Mouse (Mus musculus) midbrain, embryonic 11.5 days (tissue): ENCODE data around the gene Tent4b. TPM values are rescaled to one million over a fixed set of nuclear protein-coding genes. Genes with fewer than 3 reads are reported as not detected.
A peak's percentile ranks its signal among the peaks of the same experiment; 100 is the strongest.

Experiments
- ATAC-seq: fragments of 200-750 bp; cut with Nextera tagmentation; 2 replicates; pipeline ENCODE4 v1.8.0; 2017; ENCODE audit warnings: moderate TSS enrichment, moderate library complexity; ENCODE audit not compliant: low FRiP score
- DNase-seq: peaks from one replicate; pipeline ENCODE4 v3.0.0; 2015; ENCODE audit warnings: low spot score; ENCODE audit errors: missing footprints
- H3K27ac ChIP-seq: fragments of 300-500 bp; sonication (generic); 2 replicates; pipeline ENCODE4 v1.5.1; 2014; ENCODE audit warnings: low read depth, low read length
- H3K27me3 ChIP-seq: fragments of 300-500 bp; sonication (generic); 2 replicates; pipeline ENCODE4 v1.6.1; 2014; ENCODE audit warnings: mild to moderate bottlenecking, low read length, moderate library complexity, mixed read lengths; ENCODE audit not compliant: control insufficient read depth, insufficient read depth
- H3K36me3 ChIP-seq: fragments of 300-500 bp; sonication (generic); 2 replicates; pipeline ENCODE4 v1.6.1; 2014; ENCODE audit warnings: mild to moderate bottlenecking, low read length, moderate library complexity, mixed read lengths; ENCODE audit not compliant: control insufficient read depth, insufficient read depth
- H3K4me1 ChIP-seq: fragments of 300-500 bp; sonication (generic); 2 replicates; pipeline ENCODE4 v1.6.1; 2014; ENCODE audit warnings: low read length; ENCODE audit not compliant: control insufficient read depth, insufficient read depth
- H3K4me2 ChIP-seq: fragments of 300-500 bp; sonication (generic); 2 replicates; pipeline ENCODE4 v1.6.1; 2014; ENCODE audit warnings: mild to moderate bottlenecking, moderate library complexity
- H3K4me3 ChIP-seq: fragments of 300-500 bp; sonication (generic); 2 replicates; pipeline ENCODE4 v1.5.1; 2014; ENCODE audit warnings: low read depth, low read length
- H3K9ac ChIP-seq: fragments of 300-500 bp; sonication (generic); 2 replicates; pipeline ENCODE4 v1.6.1; 2014; ENCODE audit warnings: low read length
- H3K9me3 ChIP-seq: fragments of 300-500 bp; sonication (generic); 2 replicates; pipeline ENCODE4 v1.6.1; 2016; ENCODE audit warnings: low read length; ENCODE audit not compliant: control insufficient read depth
- WGBS: fragments of 180-500 bp; shearing (Covaris S2); extraction: QIAGEN DNeasy Blood & Tissue Kit; methylation state at CpG from one replicate; pipeline ENCODE4 v1.1.7; 2014; 5-methylcytosine and 5-hydroxymethylcytosine counted together
- polyA plus RNA-seq: library from polyadenylated mRNA; unstranded; fragments of >200 nt; fragmentation: Nextera tagmentation; extraction: Ambion mirVana; gene quantifications from 2 replicates; pipeline ENCODE4 v1.2.1, GENCODE M21; 2014

Tent4b gene
- polyA plus RNA-seq, 1 experiment from 2014 or later = 12.5 TPM

GRCm38 (mm10) chr8:88266801-88267403 is 67.9 kb downstream of the Tent4b start:
- Histone ChIP-seq H3K4me2 (no peak overlapping the region), H3K4me1 (no peaks in the 10 kb centered on the region; the same call in 1 of the 2 replicates), H3K27me3 (peaks cover 2% of the 10 kb centered on the region; the same call in 1 of the 2 replicates), H3K36me3 (no peaks in the 10 kb centered on the region), H3K9me3 (no peaks in the 10 kb centered on the region), H3K9ac (no peak overlapping the region), H3K27ac (no peak overlapping the region), H3K4me3 (no peak overlapping the region)
- WGBS = 93% methylated on average over 14 of the region's 14 CpGs
- no peak for DNase-seq
- ATAC-seq = no peak

DNA sequence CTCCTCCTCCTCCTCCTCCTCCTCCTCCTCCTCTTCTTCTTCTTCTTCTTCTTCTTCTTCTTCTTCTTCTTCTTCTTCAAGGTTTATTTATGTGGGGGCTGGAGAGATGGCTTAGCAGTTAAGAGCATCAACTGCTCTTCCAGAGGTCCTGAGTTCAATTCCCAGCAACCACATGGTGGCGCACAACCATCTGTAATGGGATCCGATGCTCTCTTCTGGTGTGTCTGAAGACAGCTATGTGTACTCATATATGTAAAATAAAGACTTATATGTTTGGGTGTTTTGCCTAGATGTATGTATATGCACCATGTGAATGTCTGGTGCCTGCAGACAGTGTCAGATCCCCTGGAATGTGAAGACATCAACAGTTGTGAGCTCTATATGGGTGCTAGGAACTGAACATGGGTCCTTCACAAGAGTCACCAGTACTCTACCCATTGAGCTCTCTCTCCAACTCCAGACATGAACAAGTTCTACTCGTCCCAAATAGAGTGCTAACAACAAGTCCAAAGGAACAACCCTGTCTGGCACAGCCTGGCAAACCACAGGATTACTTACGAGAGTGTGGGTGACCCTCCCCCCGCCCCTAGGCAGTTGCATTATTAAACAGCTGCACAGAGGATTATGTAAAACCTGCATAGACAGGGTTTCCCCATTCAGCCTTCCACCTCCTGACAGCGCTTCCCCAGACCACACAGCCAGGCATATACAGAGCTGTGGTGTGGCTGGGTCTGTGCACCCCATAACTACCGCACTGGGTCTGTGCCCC is 70.3 kb downstream of the Tent4b start:
- DNase-seq (no peak), ATAC-seq (0 out of 2 replicates have a peak, but pooled peaks have one; percentile 27)
- peaks cover 11% of the 10 kb centered on the region for H3K4me1 ChIP-seq
- H3K36me3 ChIP-seq = no peaks in the 10 kb centered on the region
- H3K4me2 ChIP-seq = no peak overlapping the region
- peaks cover 15% of the 10 kb centered on the region for H3K27me3 ChIP-seq
- 68% methylated on average over 7 of the region's 7 CpGs for WGBS
- H3K27ac ChIP-seq = no peak overlapping the region
- H3K9ac ChIP-seq = no peak overlapping the region
- H3K4me3 ChIP-seq = no peak overlapping the region
- H3K9me3 ChIP-seq = no peaks in the 10 kb centered on the region

GRCm38 (mm10) chr8:88270086-88270485 is 71.1 kb downstream of the Tent4b start:
- Histone ChIP-seq H3K27me3 (peaks cover 15% of the 10 kb centered on the region), H3K36me3 (no peaks in the 10 kb centered on the region), H3K4me2 (no peak overlapping the region), H3K4me1 (peaks cover 11% of the 10 kb centered on the region), H3K9ac (no peak overlapping the region), H3K4me3 (no peak overlapping the region), H3K9me3 (no peaks in the 10 kb centered on the region), H3K27ac (no peak overlapping the region)
- 74% methylated on average over 3 of the region's 3 CpGs for WGBS
- no peak for DNase-seq
- ATAC-seq = no peak

DNA sequence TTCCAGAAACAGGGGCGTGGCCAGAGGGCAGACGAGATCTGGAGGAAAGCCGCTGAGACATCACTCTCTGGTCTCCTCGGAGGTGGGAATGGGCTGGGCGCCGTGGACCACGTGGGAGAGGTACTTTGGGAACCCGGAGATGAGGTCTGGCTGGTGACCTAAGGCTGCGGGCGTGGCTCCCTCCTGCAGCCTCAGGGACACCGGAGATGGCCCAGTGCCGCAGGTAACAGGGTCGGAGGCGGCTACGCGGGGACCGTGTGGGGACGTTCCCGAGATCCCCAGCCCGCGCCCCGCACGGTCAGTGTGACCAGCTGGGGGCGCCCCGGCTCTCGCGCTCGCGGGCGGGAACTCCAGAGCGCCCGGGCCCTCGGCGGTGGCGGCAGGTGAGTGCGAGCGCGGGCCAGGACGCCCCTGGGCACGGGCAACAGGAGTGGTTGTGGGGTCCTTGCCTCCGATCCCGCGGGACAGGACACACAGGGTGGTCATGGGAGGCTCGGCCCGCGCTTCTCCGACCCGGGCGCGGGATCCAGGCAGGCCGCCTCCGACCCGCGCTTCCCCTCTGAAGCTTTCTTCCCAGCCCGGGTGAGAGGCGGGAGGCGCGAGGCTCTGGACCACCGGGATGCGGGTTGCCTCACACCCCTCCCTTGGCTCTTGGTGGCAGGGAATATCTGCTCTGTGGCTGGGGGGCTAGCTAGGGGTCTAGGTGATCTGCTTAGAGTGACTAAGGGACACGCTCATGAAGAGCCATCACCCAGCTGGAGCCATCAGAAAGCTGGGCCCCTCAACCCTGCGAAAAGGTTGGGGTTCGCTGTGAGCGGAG is 73.4 kb downstream of the Tent4b start, which contains the start of gene Adcy7:
Gene Adcy7 (plus strand): TSS at position 173 of the 820 bp plus-strand sequence.
- H3K36me3 ChIP-seq = no peaks in the 10 kb centered on the region
- 3% methylated on average over 64 of the region's 64 CpGs for WGBS
- peaks cover 15% of the 10 kb centered on the region for H3K27me3 ChIP-seq
- H3K4me1 ChIP-seq = peaks cover 11% of the 10 kb centered on the region
- H3K4me3 ChIP-seq = peak within 1 kb of the TSS; percentile 35
- H3K4me2 ChIP-seq = peak within 1 kb of the TSS; percentile 91
- DNase-seq (peak; percentile 95), ATAC-seq (peak; percentile 68)
- no peak within 1 kb of the TSS for H3K27ac ChIP-seq
- H3K9ac ChIP-seq = peak within 1 kb of the TSS; percentile 67
- H3K9me3 ChIP-seq = no peaks in the 10 kb centered on the region

- peaks cover 11% of the 10 kb centered on the region for H3K4me1 ChIP-seq
- H3K36me3 ChIP-seq = no peaks in the 10 kb centered on the region
- DNase-seq (no peak), ATAC-seq (no peak)
- peaks cover 15% of the 10 kb centered on the region for H3K27me3 ChIP-seq
- 70% methylated on average over 7 of the region's 7 CpGs for WGBS
- no peak overlapping the region for H3K27ac ChIP-seq
- H3K9me3 ChIP-seq = no peaks in the 10 kb centered on the region
- H3K4me2 ChIP-seq = peak overlapping the region; percentile 91
- no peak overlapping the region for H3K4me3 ChIP-seq
- peak overlapping the region; percentile 67 for H3K9ac ChIP-seq
Measured at GRCm38 (mm10) chr8:88273051-88273430, 74.0 kb downstream of the Tent4b start.

- Histone ChIP-seq H3K4me2 (no peak overlapping the region), H3K9me3 (no peaks in the 10 kb centered on the region), H3K9ac (no peak overlapping the region), H3K4me1 (peaks cover 11% of the 10 kb centered on the region), H3K27me3 (peaks cover 15% of the 10 kb centered on the region), H3K4me3 (no peak overlapping the region), H3K36me3 (no peaks in the 10 kb centered on the region), H3K27ac (no peak overlapping the region)
- DNase-seq (no peak), ATAC-seq (no peak)
- 85% methylated on average over 5 of the region's 5 CpGs for WGBS
Measured at GRCm38 (mm10) chr8:88274090-88274489, 75.1 kb downstream of the Tent4b start.

DNA sequence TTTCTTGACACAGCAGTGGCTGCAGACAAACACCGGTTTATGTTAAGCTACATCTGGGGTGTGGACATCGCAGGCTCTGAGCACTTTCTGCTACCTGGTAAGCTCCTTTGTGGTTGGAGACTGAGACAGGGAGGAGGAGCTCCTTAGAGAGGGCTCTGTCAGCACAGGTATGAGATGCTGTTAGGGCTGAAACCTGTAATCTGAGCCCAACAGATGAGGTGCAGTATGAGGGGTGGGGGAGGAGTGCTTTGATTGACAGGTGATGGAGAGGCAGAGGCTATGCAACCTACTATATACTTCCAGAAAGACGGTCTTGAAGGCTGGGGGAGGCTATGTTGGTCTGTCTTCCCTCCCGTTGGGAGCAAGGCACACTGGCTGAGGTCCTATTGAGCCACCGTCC is 80.2 kb downstream of the Tent4b start:
- Histone ChIP-seq H3K4me1 (no peaks in the 10 kb centered on the region), H3K9me3 (no peaks in the 10 kb centered on the region), H3K27ac (no peak overlapping the region), H3K4me2 (no peak overlapping the region), H3K36me3 (no peaks in the 10 kb centered on the region), H3K4me3 (no peak overlapping the region), H3K9ac (no peak overlapping the region), H3K27me3 (no peaks in the 10 kb centered on the region)
- no peak for DNase-seq
- ATAC-seq = no peak
- WGBS = 66% methylated on average over 5 of the region's 5 CpGs

GRCm38 (mm10) chr8:88279670-88280069 is 80.7 kb downstream of the Tent4b start:
- Histone ChIP-seq H3K36me3 (no peaks in the 10 kb centered on the region), H3K4me2 (no peak overlapping the region), H3K27ac (no peak overlapping the region), H3K4me1 (no peaks in the 10 kb centered on the region), H3K27me3 (no peaks in the 10 kb centered on the region), H3K4me3 (no peak overlapping the region), H3K9ac (no peak overlapping the region), H3K9me3 (no peaks in the 10 kb centered on the region)
- WGBS = 83% methylated on average over 6 of the region's 6 CpGs
- DNase-seq (no peak), ATAC-seq (no peak)

- ATAC-seq = no peak
Measured at GRCm38 (mm10) chr8:88280904-88281303, 81.9 kb downstream of the Tent4b start.

More at GRCm38 (mm10) chr8:88280904-88281303, 81.9 kb downstream of the Tent4b start:
- Histone ChIP-seq H3K4me2 (no peak overlapping the region), H3K4me1 (no peaks in the 10 kb centered on the region), H3K27ac (no peak overlapping the region), H3K9me3 (no peaks in the 10 kb centered on the region), H3K36me3 (no peaks in the 10 kb centered on the region), H3K27me3 (no peaks in the 10 kb centered on the region), H3K4me3 (no peak overlapping the region), H3K9ac (no peak overlapping the region)
- DNase-seq = no peak
- WGBS = 87% methylated on average over 7 of the region's 7 CpGs
